Mouse (Mus musculus) monocyte, adult 5-6 weeks (primary cell): ENCODE measurements around the gene Sulf2. TPM values are rescaled to one million over a fixed set of nuclear protein-coding genes. Genes with fewer than 3 reads are reported as not detected.

Experiments
- ATAC-seq: fragments of 153-309, 156-312 bp; replicated peaks from 2 replicates; pipeline ENCODE4 v1.8.0; 2017; ENCODE audit warnings: mild to moderate bottlenecking; ENCODE audit not compliant: low TSS enrichment, insufficient number of reproducible peaks, severe bottlenecking, poor library complexity, low FRiP score
- total RNA-seq: library from RNA; stranded (forward); fragments of 200-1000, 200-491, 200-594 nt; gene quantifications from 3 replicates; pipeline ENCODE4 v1.2.3, GENCODE M21; 2017

The Sulf2 gene
- total RNA-seq, 1 experiment from 2014 or later = 20.9 TPM

DNA sequence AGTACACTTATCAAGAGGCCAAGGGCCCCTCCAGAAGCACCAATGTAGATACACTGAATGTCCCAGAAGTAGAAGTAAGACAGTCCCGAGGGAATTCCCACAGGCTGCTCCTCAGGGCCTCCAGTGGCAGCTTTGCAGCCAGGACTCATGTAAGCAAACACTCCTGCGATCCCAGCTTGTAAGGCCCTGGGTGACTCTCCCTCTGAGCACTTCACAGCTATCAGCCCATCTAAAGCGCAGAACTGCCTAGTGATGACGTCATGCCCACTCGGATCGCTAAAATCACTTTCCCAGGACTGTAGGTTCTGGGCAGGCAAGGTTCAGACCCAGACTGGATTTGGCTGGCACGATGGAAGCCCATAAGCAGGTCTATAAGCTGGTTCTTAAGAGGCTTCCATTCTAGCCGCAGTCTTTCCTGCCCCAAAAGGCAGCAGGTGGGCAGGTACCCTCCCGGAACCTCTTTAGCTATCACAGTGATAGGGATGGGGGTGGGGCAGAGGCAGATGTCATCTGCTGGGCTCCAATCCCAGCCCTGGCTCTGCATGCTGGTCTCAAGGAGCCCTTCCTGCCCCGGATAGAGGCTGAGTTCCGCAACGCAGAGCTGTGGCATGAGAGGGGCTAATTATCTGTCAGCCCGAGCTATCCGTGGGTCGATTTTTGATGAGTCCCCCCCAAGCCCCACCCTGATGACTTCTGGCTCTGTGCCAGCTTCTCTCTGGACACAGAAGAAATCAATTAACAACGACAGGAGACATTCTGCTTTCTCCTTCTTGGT is 19.6 kb downstream of the Sulf2 start:
- ATAC-seq = no peak

DNA sequence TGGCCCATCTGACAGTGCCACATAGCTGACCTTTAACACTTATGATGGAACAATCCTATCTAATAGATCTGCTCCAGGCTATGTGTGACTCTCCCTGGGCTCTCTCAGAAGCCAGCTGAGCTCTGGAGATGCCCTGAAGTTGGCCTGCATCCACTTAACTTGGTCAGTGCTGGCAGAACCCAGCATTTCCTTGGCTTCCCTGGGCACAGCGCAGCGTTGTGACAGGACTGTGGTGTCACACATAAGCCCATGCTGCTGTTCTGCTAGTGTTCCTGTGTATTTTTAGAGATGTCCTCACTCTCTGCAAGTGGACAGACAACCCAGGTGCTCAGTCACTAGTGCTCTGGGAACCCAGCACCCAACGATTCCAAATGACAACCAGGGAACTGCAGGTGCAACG is 26.7 kb downstream of the Sulf2 start:
- no peak for ATAC-seq

DNA sequence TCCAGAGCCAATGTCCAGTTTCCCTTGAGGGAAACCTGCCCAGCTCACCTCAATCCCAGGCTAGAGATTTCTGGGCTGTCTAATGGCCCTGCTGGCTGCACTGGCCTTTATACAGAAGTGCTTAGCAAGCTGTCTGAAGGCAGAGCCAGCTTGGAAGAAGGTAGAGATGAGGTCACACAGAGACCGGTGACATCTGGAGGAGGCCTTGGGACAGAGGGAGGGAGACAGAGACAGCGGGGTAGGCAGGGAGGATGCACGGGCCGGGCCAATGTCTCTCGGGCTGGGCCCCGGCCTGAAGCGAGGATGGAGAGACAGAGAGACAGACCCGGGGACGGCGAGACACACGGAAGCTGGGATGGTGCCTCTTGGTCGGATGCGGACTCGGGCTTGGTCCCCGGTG is 27.4 kb downstream of the Sulf2 start:
- ATAC-seq = no peak

DNA sequence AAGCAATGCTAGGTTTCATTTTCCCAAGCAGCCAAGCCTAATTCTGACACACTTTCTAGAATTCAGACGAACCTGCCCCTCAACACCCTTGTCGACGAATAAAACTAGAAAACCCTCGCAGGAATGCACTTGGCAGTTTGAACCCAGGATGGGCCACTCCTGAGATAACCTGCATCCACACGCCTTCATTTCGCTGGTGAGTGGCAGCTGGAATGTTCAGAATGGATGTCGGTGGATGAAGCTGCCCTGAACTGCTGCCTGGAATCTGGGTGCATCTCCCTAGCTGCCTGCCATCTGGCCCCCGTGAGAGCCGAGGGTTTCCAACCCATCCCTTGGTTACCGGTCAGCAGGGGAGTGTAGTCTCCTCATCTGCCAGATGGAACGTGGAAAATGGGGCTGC is 29.1 kb downstream of the Sulf2 start:
- ATAC-seq = no peak

DNA sequence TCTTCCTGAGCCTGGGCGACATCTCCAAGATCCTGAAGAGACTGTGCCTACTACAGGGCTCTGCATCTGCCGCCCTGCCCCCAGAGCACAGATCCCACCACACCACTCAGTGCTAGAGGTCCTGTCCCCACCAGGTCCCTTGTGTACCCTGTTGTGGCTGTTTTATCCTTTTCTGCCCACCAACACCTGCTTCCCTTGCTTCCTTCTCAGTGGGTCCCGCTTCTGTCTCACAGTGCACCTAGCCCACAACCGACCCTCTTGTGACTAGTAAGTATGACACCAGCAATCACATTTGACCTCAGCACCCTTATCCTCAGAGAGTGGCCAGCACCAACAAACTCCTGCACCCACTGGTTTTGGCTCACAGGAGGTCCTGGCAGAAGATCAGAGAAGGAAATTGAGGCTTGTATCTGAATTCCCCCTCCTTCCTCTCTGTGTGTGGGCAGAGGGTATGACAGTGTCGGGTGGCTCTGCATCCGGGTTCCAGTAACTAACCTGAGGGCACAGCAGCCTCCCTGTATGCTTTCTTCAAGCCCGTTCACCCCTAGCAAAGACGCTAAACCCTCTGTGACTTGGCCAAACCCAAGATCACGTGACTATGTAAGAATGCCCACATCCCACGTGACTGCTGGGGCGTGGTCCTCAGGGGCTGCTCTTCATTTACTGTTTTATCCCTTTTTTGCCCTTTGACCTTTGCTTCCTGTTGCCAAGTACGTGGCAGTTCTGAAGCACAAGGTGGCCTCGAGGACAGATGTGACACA is 29.8 kb downstream of the Sulf2 start:
- peak; percentile 66 for ATAC-seq

DNA sequence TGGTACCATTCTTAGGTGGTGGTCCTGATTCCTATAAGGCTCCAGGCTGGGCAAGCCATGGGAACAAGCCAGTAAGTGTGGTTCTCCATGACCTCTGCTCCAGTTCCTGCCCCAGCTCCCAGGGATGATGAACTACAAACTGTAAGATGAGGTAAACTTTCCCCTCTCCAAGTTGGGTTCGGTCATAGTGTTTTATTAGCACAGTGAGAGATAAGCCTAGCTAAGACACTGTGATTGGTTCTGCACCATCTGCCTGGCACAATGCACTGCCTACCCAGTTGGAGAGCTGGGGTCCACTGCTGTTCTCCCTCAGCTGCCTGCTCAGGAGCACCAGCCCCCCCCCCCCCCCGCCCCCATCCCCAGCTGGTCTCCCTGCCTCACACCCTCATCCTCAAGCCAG is 30.4 kb downstream of the Sulf2 start:
- no peak for ATAC-seq

DNA sequence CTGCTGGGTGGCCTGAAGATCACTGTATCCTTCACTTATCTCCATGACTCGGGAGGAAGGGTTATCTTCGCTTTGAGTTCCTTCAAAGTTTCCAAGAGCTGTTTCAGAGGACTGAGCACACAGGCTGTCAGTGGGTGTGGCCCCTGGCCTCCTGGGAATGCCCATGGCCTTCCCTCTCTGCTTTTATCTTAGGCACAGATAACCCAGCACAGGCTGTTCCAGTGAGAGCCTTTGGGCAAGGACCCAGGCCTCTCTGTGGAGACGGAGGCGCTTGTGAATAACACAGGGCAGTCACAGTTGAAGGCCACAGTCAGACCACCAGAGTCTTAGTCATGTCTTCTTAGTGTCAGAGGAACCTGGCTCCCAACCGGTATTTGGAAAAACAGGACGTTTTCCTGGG is 32.7 kb downstream of the Sulf2 start:
- ATAC-seq = no peak

DNA sequence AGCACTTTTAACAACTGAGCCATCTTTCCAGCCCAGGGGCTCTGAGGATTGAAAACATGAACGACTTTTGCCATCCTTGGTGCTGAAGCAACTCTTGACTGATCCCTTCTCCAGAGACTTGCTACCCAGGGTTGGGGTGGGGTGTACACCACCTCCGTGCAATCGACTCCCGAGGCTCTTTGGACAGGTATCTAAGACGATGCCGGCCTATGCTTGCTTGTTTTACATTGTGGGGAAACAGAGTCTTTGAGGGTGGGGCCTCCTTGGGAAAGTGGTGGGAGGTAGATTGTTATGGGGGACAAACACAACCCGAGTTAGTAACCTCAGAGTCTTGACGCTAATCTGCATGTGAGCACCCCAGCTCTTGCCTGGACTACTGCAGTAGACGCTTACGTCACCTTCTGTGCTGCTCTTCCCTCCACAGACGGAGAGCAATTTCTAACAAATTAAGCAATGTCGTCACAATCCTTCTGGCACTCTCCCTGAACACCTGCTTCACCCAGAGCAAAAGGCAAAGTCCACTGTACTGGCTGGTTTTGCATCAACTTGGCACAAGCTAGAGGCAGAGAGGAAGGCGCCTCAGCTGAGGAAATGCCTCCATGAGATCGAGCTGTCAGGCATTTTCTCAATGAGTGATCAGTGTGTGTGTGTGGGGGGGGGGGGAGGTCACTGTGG is 33.6 kb downstream of the Sulf2 start:
- no peak for ATAC-seq

DNA sequence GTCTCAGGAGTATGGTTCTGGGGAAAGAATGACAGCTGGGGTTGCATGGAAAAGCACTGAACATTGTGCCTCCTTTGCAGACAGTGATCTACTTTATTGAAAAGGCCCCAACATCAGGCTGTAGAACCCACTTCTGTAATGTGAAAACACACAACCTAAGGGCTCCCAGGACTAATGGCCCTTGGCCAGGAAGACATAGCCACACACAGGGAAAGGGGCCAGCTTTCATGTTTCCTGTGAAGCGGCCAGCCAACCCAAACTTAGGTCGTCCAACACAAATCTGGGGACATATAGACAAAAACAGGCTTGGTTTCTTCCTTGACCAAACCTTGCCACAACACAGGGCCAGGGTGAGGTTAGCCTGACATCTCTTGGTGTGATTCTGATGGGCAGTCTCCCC is 35.5 kb downstream of the Sulf2 start:
- ATAC-seq = no peak

DNA sequence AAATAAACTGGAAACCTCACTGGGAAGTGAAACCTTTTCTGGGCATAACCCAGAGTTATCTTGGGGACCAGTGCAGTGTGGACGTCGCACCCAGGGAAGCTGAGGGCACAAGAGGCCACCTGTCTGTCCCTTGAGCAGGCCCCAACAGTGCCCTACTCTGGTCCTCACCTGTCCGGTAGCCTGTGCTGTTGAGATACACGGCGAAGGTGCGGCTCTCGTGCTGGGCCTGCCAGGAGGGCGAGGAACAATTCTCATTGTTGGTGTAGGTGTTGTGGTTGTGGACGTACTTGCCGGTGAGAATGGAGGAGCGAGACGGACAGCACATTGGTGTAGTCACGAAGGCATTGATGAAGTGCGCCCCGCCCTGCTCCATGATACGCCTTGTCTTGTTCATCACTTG is 38.8 kb downstream of the Sulf2 start:
- ATAC-seq = no peak

DNA sequence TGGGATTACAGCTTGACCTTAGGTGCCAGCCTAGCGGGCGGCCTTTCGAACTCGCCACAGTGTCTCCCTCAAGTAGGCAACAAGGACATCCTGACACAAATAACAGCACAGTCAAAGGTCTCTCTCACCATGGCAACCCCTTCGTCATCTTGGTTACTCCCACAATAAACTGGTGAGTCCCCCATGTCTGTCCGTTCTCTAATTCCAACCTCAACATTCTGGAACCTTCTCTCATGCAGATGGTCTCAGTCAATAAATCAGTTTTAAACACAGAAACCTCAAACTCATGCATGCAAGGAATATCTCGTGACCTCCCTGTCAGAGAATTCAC is 39.2 kb downstream of the Sulf2 start:
- no peak; the same call in 1 of the 2 replicates for ATAC-seq

DNA sequence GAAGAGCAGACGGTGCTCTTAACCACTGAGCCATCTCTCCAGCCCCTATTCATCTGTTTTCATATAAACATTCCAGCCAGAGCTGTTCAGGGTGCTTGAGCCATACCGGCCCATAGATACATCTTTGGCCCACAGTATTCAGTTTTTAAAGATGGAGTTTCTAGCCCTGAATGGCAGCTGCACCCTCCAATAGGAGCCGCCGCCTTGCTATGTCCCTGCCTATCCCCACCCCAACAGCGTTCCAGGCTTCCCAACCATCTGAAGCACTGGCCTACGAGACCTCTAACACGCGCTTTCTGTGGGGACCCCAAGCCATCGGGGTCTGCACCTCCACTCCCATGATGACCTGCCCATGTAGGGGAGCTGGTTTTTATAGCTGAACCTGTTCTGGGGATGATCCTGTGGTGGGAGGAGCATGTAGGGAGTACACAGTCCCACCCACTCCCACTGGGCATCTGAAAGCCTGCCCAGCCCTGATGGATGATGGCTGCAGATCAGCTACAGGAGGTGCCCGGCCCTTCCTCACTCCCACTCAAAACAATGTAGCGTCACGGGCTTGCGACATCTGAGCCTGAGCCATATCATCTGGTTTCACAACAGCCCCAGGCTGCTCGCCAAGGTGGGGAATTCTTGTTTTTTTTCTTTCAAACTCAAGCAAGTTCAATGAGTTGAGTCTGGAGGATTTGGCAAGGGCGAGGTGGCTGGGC is 39.7 kb downstream of the Sulf2 start:
- peak; percentile 76 for ATAC-seq

DNA sequence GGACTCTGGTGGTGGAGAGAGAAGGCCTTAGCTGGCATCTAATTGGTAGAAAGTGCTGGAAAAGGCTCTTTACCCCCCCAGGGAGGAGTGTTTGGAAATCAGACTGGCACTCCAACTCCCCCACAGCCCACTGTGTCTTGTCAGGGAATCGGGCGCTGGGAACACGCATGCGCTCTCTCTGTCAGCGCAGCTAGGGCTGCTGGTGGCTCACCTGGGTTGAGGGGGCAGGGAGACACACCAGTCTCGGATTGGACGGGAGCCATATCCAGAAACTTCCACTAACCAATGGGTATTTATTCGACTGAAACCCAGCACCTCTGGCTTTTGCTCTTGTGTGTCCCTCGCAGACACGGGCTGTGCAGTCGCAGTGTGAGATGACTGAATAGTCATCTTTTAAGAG is 42.5 kb downstream of the Sulf2 start:
- ATAC-seq = no peak

DNA sequence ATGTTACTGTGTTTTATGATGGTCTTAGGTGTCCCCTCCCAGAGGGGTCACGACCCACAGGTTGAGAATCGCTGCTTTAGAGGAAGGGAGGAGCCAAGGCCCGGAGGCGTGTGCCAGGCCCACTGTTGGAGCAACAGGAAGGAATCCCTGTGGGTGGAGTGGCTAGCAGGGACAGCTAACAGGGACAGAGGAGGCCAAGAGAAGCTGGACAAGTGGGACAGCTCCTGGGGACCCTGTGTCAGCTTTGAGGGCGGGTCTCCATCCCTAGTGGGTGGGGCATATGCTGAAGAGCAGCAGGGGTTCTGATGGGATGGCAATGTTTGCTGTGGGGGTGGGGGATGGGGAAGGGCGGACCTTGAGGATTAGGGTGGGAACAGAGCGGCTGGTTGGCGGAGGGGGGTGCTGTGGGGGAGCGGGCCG is 43.6 kb downstream of the Sulf2 start:
- ATAC-seq = no peak

DNA sequence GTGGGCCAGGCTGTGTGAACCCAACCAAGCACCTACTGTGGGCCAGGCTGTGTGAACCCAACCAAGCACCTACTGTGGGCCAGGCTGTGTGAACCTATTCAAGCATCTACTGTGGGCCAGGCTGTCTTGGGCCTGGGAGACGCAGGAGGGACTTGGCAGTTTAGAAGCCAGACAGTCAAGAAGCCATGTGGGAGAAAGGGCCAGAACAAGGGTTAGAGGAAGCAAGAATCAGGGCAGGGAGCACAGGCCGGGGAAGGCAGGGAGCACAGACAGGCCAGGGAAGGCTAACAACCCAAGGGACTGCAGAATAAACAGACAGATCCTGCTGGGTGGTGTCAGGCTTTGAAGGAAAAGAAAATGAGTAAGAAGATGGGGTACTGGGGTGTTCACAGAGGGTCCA is 44.2 kb downstream of the Sulf2 start:
- no peak for ATAC-seq

DNA sequence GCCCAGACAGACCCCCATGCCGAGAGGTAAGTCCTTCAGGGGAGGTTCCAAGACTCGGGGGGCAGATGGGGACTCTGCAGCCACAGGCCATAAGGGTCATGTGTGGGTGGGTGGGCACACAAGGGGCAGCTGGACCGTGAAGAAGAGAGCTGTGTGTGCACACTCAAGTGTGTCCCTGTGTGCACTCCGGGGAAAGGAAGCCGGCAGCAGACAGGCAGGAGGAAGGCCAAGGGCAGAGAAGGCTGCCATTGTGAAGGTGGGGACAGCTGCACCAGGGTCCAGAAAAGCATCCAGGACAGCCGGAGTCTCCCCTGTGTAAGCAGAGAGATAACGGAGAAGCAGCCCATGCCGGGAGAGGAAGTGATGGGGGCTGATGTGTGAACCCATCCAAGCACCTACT is 44.7 kb downstream of the Sulf2 start:
- ATAC-seq = no peak

DNA sequence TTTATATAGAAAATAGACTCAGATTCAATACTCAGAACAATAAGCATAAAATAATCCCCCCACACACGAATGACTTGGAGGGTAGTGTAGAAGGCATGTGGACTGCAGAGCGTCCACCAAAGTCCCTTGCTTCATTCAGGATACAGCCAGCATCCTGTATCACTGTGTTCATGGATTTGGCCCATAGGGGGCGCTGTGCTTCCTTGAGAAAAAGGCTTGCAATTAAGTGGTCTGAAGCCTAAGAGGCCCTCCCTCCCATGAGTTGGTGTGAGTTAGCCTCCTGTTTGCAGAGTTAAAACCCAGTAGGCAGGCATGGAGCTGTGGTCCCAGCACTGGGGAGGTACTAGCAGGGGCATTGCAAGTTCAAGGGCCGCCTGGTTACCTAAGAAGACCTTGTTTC is 47.1 kb downstream of the Sulf2 start:
- ATAC-seq = peak; percentile 72

DNA sequence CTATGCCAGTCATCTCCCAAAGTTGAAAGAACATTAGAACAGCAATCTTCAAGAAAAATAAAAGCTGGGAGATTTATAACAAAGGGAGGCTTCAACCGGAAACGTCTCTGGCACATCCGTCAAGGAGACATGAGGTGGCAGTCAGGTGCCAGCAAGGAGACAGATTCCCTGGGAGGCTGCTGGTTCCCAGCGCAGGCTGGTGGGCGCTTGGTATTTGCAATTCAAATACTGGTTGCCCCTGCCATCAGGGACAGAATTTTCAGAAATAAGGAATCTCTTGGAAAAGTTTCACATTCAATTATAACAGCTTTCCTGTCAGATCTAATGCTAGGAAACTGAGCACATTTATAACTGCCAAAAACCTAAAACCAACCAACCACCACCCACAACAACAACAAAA is 47.6 kb downstream of the Sulf2 start:
- no peak for ATAC-seq

DNA sequence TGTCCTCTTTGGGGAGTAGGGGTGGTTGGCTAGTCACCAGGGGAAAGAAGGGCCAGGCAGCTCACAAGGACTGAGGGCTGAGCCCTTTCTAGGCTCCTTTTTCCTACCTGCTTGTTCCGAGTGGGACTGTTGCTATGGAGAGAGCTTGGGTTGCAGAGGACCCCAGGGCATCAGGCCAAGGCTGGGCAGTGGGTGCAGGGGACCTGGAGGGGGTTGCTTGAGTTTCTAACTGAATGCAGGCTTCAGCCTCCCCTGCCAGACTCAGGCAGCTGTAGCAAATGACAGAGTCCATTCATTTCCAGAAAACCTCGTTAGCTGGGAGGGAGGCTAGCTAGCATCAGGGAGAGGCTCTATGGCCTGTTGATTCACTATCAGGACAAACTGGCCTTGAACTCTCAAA is 48.8 kb downstream of the Sulf2 start:
- no peak for ATAC-seq
